Mouse (Mus musculus) embryonic facial prominence, embryonic 15.5 days (tissue): ENCODE measurements at regions not wholly inside any gene's neighbourhood (a gene's known extent, or its start where the extent isn't known, plus 50 kb on each side); places are given as distances from the start of the nearest gene placed in this dataset.

ENCODE experiments used
- ATAC-seq: fragments of 200-750 bp; cut with Nextera tagmentation; 2 replicates; pipeline ENCODE4 v1.8.0; 2017; ENCODE audit warnings: low read depth, moderate TSS enrichment; ENCODE audit not compliant: insufficient number of reproducible peaks, low FRiP score, low TSS enrichment
- H3K27ac ChIP-seq: fragments of 300-500 bp; sonication (generic); replicated peaks from 2 replicates; pipeline ENCODE4 v1.5.1; 2015; ENCODE audit warnings: mild to moderate bottlenecking, inconsistent platforms
- H3K27me3 ChIP-seq: fragments of 300-500 bp; sonication (generic); 2 replicates; pipeline ENCODE4 v1.6.1; 2015; ENCODE audit warnings: inconsistent platforms
- H3K36me3 ChIP-seq: fragments of 300-500 bp; sonication (generic); 2 replicates; pipeline ENCODE4 v1.6.1; 2015; ENCODE audit warnings: mild to moderate bottlenecking, inconsistent platforms
- H3K4me1 ChIP-seq: fragments of 300-500 bp; sonication (generic); 2 replicates; pipeline ENCODE4 v1.6.1; 2015; ENCODE audit warnings: inconsistent platforms
- H3K4me2 ChIP-seq: fragments of 300-500 bp; sonication (generic); replicated peaks from 2 replicates; pipeline ENCODE4 v1.6.1; 2015; ENCODE audit warnings: mild to moderate bottlenecking, inconsistent platforms
- H3K4me3 ChIP-seq: fragments of 300-500 bp; sonication (generic); replicated peaks from 2 replicates; pipeline ENCODE4 v1.5.1; 2015; ENCODE audit warnings: mild to moderate bottlenecking, inconsistent platforms
- H3K9ac ChIP-seq: fragments of 300-500 bp; sonication (generic); 2 replicates; pipeline ENCODE4 v1.6.1; 2015; ENCODE audit warnings: inconsistent platforms
- H3K9me3 ChIP-seq: fragments of 300-500 bp; sonication (generic); replicated peaks from 2 replicates; pipeline ENCODE4 v1.6.1; 2016; ENCODE audit warnings: inconsistent platforms
- WGBS: fragments of 180-500 bp; shearing (Covaris S2); methylation state at CpG from one replicate; pipeline ENCODE4 v1.1.7; 2015; 5-methylcytosine and 5-hydroxymethylcytosine counted together

- no peak overlapping the region for H3K4me3 ChIP-seq
- H3K4me2 ChIP-seq, result no peak overlapping the region
- H3K27ac ChIP-seq, result no peak overlapping the region
- H3K27me3 ChIP-seq, result no peaks in the 10 kb centered on the region
- no peaks in the 10 kb centered on the region for H3K9me3 ChIP-seq
- ATAC-seq, result no peak
- peaks cover 12% of the 10 kb centered on the region for H3K4me1 ChIP-seq
- H3K9ac ChIP-seq, result no peak overlapping the region
- no peaks in the 10 kb centered on the region for H3K36me3 ChIP-seq
- WGBS, result 91% methylated on average over 8 of the region's 8 CpGs
These were observed 161.8 kb upstream of the Irx5 start for GRCm38 (mm10) chr8:92195635-92196034.

DNA sequence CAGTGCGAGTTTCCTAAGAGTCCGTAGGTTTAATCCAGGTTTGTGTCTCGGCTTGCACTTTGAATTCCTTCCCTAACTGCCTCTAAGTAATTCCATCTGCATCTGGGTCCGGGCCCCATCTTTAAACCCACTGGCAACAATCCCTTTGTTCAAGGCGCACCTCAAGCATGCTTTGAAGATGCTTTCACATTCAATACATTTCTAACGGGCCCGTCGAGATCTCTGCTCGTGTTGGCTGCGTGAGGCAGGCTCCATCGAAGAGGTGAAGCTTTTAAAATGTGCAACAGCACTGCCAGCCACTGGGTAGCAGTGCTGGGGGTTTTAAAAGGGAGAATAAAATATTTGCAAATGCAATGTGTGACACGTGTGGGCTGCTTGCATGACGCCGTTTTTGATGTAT, 163.4 kb upstream of the Irx5 start:
- H3K36me3 ChIP-seq, result no peaks in the 10 kb centered on the region
- no peak overlapping the region for H3K4me3 ChIP-seq
- H3K4me1 ChIP-seq, result peaks cover 12% of the 10 kb centered on the region
- no peak for ATAC-seq
- H3K4me2 ChIP-seq, result peak overlapping the region; percentile 29
- H3K9ac ChIP-seq, result no peak overlapping the region
- no peaks in the 10 kb centered on the region for H3K9me3 ChIP-seq
- 19% methylated on average over 14 of the region's 14 CpGs for WGBS
- H3K27ac ChIP-seq, result no peak overlapping the region
- no peaks in the 10 kb centered on the region for H3K27me3 ChIP-seq

DNA sequence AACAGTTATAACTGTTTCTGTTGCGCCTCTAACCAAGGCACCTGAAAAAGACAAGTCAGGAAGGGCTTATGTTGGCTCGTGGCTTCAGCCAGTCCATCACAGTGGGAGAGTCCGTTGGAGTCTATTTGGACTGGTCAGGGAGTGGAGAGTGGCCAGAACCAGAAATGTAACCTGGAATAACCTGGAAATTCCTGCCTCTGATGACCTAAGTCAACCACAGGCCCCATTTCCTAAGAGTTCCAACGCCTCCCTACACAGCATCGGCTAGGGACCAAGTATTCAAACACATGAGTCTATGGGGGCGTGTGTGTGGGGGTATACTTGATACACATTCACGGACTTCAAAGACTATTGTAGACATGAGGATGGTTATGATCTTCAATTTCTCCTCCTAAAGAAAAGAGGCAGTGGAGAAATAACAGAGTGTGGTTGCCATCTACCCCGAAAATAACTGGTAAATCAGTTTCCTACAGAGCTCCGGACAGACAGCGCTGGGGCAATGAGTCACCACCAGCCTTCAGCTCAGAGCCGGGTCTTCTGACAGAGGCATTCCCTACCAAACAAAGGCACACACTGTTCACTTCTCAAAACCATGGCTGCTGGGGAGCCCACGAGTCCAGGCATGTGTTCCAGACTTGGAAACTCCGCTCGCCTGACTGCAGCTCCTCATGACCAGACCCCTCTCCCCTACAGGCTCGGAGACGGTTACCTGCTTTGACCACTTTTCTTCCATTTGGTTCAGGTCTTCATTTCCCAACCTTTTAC, 167.0 kb upstream of the Irx5 start:
- ATAC-seq, result no peak
- Histone ChIP-seq H3K9ac (no peak overlapping the region; the same call in 1 of the 2 replicates), H3K9me3 (no peaks in the 10 kb centered on the region), H3K27ac (no peak overlapping the region), H3K27me3 (no peaks in the 10 kb centered on the region), H3K4me2 (no peak overlapping the region), H3K36me3 (no peaks in the 10 kb centered on the region), H3K4me1 (peaks cover 12% of the 10 kb centered on the region), H3K4me3 (no peak overlapping the region)
- 71% methylated on average over 16 of the region's 16 CpGs for WGBS

GRCm38 (mm10) chr8:92183331-92183730, 174.1 kb upstream of the Irx5 start:
- Histone ChIP-seq H3K4me1 (0 out of 2 replicates have a peak, but pooled peaks cover 4% of the 10 kb centered on the region), H3K4me3 (no peak overlapping the region), H3K36me3 (no peaks in the 10 kb centered on the region), H3K9me3 (no peaks in the 10 kb centered on the region), H3K27me3 (no peaks in the 10 kb centered on the region), H3K4me2 (no peak overlapping the region), H3K9ac (no peak overlapping the region), H3K27ac (no peak overlapping the region)
- 33% methylated on average over 1 of the region's 1 CpGs for WGBS
- ATAC-seq, result no peak

DNA sequence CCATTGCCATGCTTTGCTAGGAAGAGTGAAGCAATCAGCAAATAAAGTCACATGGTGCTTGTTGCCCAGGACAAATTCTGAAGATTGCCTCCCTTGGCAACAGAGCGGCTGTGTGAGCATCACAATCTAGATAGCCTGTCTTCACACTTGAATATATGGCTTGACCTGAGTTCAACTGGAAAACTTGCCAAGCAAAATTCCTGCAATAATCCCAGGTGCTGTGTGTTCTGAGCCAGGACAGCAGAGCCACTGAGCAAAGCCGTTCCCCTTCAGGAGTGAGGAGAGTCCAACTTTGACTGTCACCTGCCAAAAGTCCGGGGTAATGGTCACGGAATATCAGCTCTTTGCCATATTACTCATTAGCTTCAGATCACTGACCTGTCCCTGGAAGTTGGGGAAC, 176.8 kb upstream of the Irx5 start:
- Histone ChIP-seq H3K9ac (no peak overlapping the region), H3K27me3 (no peaks in the 10 kb centered on the region), H3K4me2 (no peak overlapping the region), H3K4me3 (no peak overlapping the region), H3K27ac (no peak overlapping the region), H3K4me1 (peaks cover 9% of the 10 kb centered on the region; the same call in 1 of the 2 replicates), H3K9me3 (no peaks in the 10 kb centered on the region), H3K36me3 (no peaks in the 10 kb centered on the region)
- WGBS, result 87% methylated on average over 4 of the region's 4 CpGs
- ATAC-seq, result no peak

DNA sequence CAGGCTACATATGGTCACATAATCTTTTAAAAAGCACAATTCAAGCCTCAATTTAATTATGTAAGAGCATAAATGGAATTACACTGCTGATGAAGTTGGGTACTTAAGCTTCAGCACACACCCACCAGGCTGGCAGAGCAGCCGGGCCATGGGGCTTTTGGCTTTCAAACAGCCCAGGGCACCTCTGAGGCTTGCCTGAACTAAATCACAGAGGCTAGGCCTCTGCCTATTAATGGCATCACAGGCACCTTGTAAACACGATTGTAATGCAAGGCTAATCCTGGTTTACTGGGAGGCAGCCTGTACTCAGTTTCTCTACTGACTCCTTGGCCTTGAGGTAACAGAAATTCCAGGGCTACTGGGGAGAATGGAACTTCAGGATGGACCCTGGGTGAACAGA, 178.1 kb upstream of the Irx5 start:
- 27% methylated on average over 2 of the region's 2 CpGs for WGBS
- no peak overlapping the region for H3K27ac ChIP-seq

GRCm38 (mm10) chr8:92176101-92176500, 181.3 kb upstream of the Irx5 start:
- H3K4me1 ChIP-seq, result peaks cover 9% of the 10 kb centered on the region; the same call in 1 of the 2 replicates
- H3K27ac ChIP-seq, result no peak overlapping the region
- H3K4me3 ChIP-seq, result no peak overlapping the region
- no peaks in the 10 kb centered on the region for H3K27me3 ChIP-seq
- ATAC-seq, result no peak
- no peak overlapping the region for H3K4me2 ChIP-seq
- WGBS, result 65% methylated on average over 5 of the region's 5 CpGs
- H3K9ac ChIP-seq, result no peak overlapping the region
- no peaks in the 10 kb centered on the region for H3K36me3 ChIP-seq
- no peaks in the 10 kb centered on the region for H3K9me3 ChIP-seq

More for the DNA sequence above, 178.1 kb upstream of the Irx5 start:
- Histone ChIP-seq H3K4me1 (peaks cover 9% of the 10 kb centered on the region; the same call in 1 of the 2 replicates), H3K4me2 (no peak overlapping the region), H3K36me3 (no peaks in the 10 kb centered on the region), H3K27me3 (no peaks in the 10 kb centered on the region), H3K4me3 (no peak overlapping the region), H3K9ac (no peak overlapping the region), H3K9me3 (no peaks in the 10 kb centered on the region)
- ATAC-seq, result no peak

DNA sequence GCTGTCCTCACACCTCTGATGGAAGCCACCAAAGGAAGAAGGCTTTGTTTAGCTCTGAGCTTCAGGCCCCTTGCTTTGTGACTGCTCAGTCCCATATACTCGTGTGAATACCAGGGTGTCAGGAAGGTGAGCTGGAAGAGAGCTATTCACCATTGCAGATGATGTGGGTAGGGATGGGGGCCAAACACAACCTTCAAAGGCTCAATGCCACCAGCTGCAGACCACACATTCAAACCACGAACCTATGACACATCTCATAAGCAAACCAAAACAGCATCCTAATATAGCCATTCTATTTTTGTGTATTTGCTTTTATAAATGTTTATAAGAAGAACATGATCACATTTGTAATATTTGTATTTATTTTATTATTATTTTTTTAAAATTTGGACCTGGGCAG, 183.3 kb upstream of the Irx5 start:
- WGBS, result 72% methylated on average over 2 of the region's 2 CpGs
- no peak overlapping the region for H3K27ac ChIP-seq
- H3K4me3 ChIP-seq, result no peak overlapping the region
- H3K36me3 ChIP-seq, result no peaks in the 10 kb centered on the region
- no peak for ATAC-seq
- H3K4me1 ChIP-seq, result peaks cover 5% of the 10 kb centered on the region; the same call in 1 of the 2 replicates
- no peaks in the 10 kb centered on the region for H3K27me3 ChIP-seq
- H3K9me3 ChIP-seq, result no peaks in the 10 kb centered on the region
- H3K4me2 ChIP-seq, result no peak overlapping the region
- no peak overlapping the region for H3K9ac ChIP-seq

- Histone ChIP-seq H3K4me1 (peaks cover 6% of the 10 kb centered on the region; the same call in 1 of the 2 replicates), H3K4me3 (no peak overlapping the region), H3K4me2 (no peak overlapping the region), H3K27ac (no peak overlapping the region), H3K9ac (no peak overlapping the region), H3K36me3 (no peaks in the 10 kb centered on the region), H3K27me3 (no peaks in the 10 kb centered on the region), H3K9me3 (no peaks in the 10 kb centered on the region)
- WGBS, result 52% methylated on average over 2 of the region's 2 CpGs
- no peak for ATAC-seq
These were observed 185.8 kb upstream of the Irx5 start for GRCm38 (mm10) chr8:92171578-92171977.

- Histone ChIP-seq H3K4me1 (0 out of 2 replicates have a peak, but pooled peaks cover 4% of the 10 kb centered on the region), H3K9me3 (no peaks in the 10 kb centered on the region), H3K27me3 (no peaks in the 10 kb centered on the region), H3K27ac (no peak overlapping the region), H3K4me3 (no peak overlapping the region), H3K9ac (no peak overlapping the region), H3K4me2 (no peak overlapping the region), H3K36me3 (no peaks in the 10 kb centered on the region)
- WGBS, result 46% methylated on average over 4 of the region's 4 CpGs
- ATAC-seq, result no peak
These were observed 190.1 kb upstream of the Irx5 start for GRCm38 (mm10) chr8:92167340-92167783.

DNA sequence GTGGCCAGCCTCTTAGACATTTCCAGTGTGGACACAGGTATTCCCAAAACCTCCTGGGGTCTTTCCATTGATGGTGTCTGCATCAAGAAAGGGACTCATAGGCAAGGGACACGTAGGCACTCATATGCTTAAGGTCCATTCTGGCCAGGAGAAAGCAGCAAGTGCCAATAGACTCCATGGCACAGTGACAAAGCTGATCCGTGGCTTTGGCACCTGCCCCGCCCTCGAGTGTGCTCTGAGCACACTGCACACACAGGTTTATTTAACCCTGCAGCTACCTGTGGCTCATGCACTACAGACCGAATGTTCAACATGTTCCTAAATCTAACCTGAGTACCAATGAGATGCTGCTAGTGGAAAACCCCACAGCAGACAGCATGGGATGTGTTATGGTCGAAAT, 192.1 kb upstream of the Irx5 start:
- no peak for ATAC-seq
- Histone ChIP-seq H3K27ac (no peak overlapping the region), H3K4me2 (no peak overlapping the region), H3K4me1 (0 out of 2 replicates have a peak, but pooled peaks cover 4% of the 10 kb centered on the region), H3K9ac (no peak overlapping the region), H3K27me3 (no peaks in the 10 kb centered on the region), H3K36me3 (no peaks in the 10 kb centered on the region), H3K4me3 (no peak overlapping the region), H3K9me3 (no peaks in the 10 kb centered on the region)
- WGBS, result 73% methylated on average over 6 of the region's 6 CpGs

- Histone ChIP-seq H3K4me1 (0 out of 2 replicates have a peak, but pooled peaks cover 4% of the 10 kb centered on the region), H3K9me3 (no peaks in the 10 kb centered on the region), H3K36me3 (no peaks in the 10 kb centered on the region), H3K27ac (no peak overlapping the region), H3K9ac (no peak overlapping the region), H3K4me2 (no peak overlapping the region), H3K4me3 (no peak overlapping the region), H3K27me3 (no peaks in the 10 kb centered on the region)
- WGBS, result 88% methylated on average over 4 of the region's 4 CpGs
- ATAC-seq, result no peak
These were observed 192.9 kb upstream of the Irx5 start for GRCm38 (mm10) chr8:92164496-92164895.
